Mouse (Mus musculus) large intestine, adult 2 months (tissue): ENCODE measurements at regions not wholly inside any gene's neighbourhood (a gene's known extent, or its start where the extent isn't known, plus 50 kb on each side); places are given as distances from the start of the nearest gene placed in this dataset.
A peak's percentile ranks its signal among the peaks of the same experiment; 100 is the strongest.

ENCODE experiments used
- DNase-seq: peaks from one replicate; pipeline ENCODE4 v3.0.0-alpha.2; 2012; ENCODE audit warnings: low read depth, low spot score
- WGBS: fragments of 180-500 bp; shearing (Covaris S2); methylation state at CpG from one replicate; pipeline ENCODE4 v1.1.7; 2018; 5-methylcytosine and 5-hydroxymethylcytosine counted together

- no peak for DNase-seq
- 52% methylated on average over 12 of the region's 12 CpGs for WGBS
These were observed 252.0 kb downstream of the Rplp1 start for GRCm38 (mm10) chr9:61662055-61663028.

DNA sequence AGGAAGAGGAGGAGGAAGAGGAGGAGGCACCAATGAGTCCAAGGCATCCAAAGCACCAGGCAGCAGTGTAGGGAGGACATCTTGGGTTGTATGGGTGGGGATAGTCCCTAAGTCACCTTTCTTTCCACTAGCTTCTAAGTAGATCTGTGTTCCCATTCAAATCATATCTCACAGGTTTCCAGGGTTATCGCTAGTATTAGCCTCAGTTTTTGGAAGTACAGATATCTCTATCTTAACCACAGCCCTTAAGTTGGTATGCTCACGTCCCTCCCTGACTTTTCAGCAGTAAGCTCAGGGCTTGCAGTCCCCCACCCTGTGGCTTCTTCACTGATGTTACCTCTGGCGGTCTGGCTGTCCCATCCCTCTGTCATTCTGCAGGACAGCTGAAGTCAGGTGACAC lies 254.2 kb downstream of the Rplp1 start:
- DNase-seq, result no peak
- 85% methylated on average over 3 of the region's 3 CpGs for WGBS

GRCm38 (mm10) chr9:61657996-61658395 lies 256.3 kb downstream of the Rplp1 start:
- 76% methylated on average over 8 of the region's 8 CpGs for WGBS
- DNase-seq, result no peak

GRCm38 (mm10) chr9:61655433-61655981 lies 258.8 kb downstream of the Rplp1 start:
- peak; percentile 36 for DNase-seq
- 12% methylated on average over 9 of the region's 9 CpGs for WGBS

- DNase-seq, result no peak
- WGBS, result 34% methylated on average over 20 of the region's 20 CpGs
These were observed 268.5 kb downstream of the Rplp1 start for GRCm38 (mm10) chr9:61645661-61646425.

- 86% methylated on average over 3 of the region's 3 CpGs for WGBS
- no peak for DNase-seq
These were observed 268.6 kb downstream of the Tle3 start for GRCm38 (mm10) chr9:61640739-61641138.

- WGBS, result 90% methylated on average over 11 of the region's 11 CpGs
- DNase-seq, result no peak
These were observed 266.7 kb downstream of the Tle3 start for GRCm38 (mm10) chr9:61638908-61639307.

- WGBS, result 81% methylated on average over 9 of the region's 9 CpGs
These were observed 261.8 kb downstream of the Tle3 start for GRCm38 (mm10) chr9:61633936-61634335.

GRCm38 (mm10) chr9:61632602-61633001 lies 260.4 kb downstream of the Tle3 start:
- no peak for DNase-seq
- WGBS, result 87% methylated on average over 3 of the region's 3 CpGs

More at GRCm38 (mm10) chr9:61633936-61634335, 261.8 kb downstream of the Tle3 start:
- DNase-seq, result no peak

- 85% methylated on average over 7 of the region's 7 CpGs for WGBS
These were observed 258.9 kb downstream of the Tle3 start for GRCm38 (mm10) chr9:61631097-61631496.

GRCm38 (mm10) chr9:61627801-61628574 lies 255.8 kb downstream of the Tle3 start:
- WGBS, result 73% methylated on average over 6 of the region's 6 CpGs
- DNase-seq, result no peak

More at GRCm38 (mm10) chr9:61631097-61631496, 258.9 kb downstream of the Tle3 start:
- DNase-seq, result no peak

GRCm38 (mm10) chr9:61622933-61623332 lies 250.8 kb downstream of the Tle3 start:
- DNase-seq, result no peak
- WGBS, result 86% methylated on average over 7 of the region's 7 CpGs

- 89% methylated on average over 5 of the region's 5 CpGs for WGBS
- no peak for DNase-seq
These were observed 249.8 kb downstream of the Tle3 start for GRCm38 (mm10) chr9:61621939-61622338.

GRCm38 (mm10) chr9:61620786-61621185 lies 248.6 kb downstream of the Tle3 start:
- DNase-seq, result no peak
- 88% methylated on average over 2 of the region's 2 CpGs for WGBS

GRCm38 (mm10) chr9:61620105-61620504 lies 247.9 kb downstream of the Tle3 start:
- no peak for DNase-seq
- 86% methylated on average over 4 of the region's 4 CpGs for WGBS

- DNase-seq, result no peak
- WGBS, result 25% methylated on average over 12 of the region's 12 CpGs
These were observed 246.5 kb downstream of the Tle3 start for GRCm38 (mm10) chr9:61618510-61619249.

- 62% methylated on average over 8 of the region's 8 CpGs for WGBS
- DNase-seq, result no peak
These were observed 245.8 kb downstream of the Tle3 start for GRCm38 (mm10) chr9:61617979-61618378.

GRCm38 (mm10) chr9:61615556-61615955 lies 243.4 kb downstream of the Tle3 start:
- DNase-seq, result no peak
- 90% methylated on average over 4 of the region's 4 CpGs for WGBS

DNA sequence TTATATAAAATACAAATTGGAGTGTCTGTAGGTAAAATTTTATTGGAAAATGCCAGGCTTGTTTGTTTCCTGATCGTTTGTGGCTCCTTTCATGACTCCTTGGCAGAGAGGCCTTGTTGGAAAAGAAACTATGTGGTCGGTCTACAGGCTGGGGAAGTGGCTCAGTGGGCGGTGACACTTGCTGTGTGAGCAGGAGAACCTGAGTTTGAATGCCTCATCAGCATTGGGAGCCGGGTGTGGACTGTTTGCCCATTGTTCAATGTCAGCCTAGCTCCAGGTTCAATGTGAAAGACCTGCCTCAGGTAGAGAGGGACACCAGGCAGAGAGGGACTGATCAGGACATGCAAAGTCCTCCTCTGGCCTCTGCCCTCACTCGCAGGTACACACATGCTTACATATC lies 235.4 kb downstream of the Tle3 start:
- DNase-seq, result no peak
- WGBS, result 45% methylated on average over 5 of the region's 5 CpGs
